Mouse (Mus musculus) megakaryocyte-erythroid progenitor cell, adult 5 weeks (primary cell): Measurements from ENCODE around the gene Thoc2. TPM values are rescaled to one million over a fixed set of nuclear protein-coding genes. Genes with fewer than 3 reads are reported as not detected.

Experiments
- polyA plus RNA-seq: library from polyadenylated mRNA; stranded (reverse); fragments of >175 nt; gene quantifications from 2 replicates; pipeline ENCODE4 v1.2.3, GENCODE M21; 2012

The Thoc2 gene
- 1.6 and 4.6 TPM in 2 replicates for polyA plus RNA-seq

GRCm38 (mm10) chrX:41920574-41920973, at the start of gene Thoc2:
Thoc2 (minus strand) TSS chrX:41920674.

Other genes starting within 250 kb of the Thoc2 start
- gene Xiap, start 139.0 kb upstream of the Thoc2 start, polyA plus RNA-seq = 33.1 and 42.5 TPM in 2 replicates
- 6.1 and 8.8 TPM in 2 replicates for gene Stag2, start 228.6 kb upstream of the Thoc2 start, polyA plus RNA-seq